Mouse (Mus musculus): ENCODE data around the gene Thsd4. TPM values are rescaled to one million over a fixed set of nuclear protein-coding genes. Genes with fewer than 3 reads are reported as not detected.

Thsd4 gene
- polyA plus RNA-seq, 1 experiment: 0.97 TPM

DNA sequence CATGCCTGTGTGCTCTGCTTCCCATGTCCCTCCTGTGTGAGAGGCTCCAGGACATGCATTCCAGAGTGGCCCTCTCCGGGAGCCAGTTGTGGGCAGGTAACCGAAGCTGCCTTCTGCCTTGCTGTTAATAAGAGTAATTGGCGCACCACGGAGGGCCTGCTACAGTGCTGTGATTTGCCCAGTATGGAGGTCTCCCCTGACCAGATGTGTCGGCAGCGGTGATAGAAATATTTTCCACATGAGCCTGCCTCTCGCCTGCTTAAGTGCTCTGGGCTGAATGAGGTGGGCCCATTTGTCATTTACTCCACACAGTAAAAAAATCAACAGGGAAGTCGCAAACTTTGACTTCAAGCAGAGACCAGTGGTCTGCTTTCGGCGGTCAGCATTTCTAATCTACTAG lies 382.4 kb downstream of the Thsd4 start:
- Histone ChIP-seq H3K4me3 (replicated peaks; ENCODE audit: control insufficient read depth, low read depth, low read length) (no peak overlapping the region), H3K4me1 (ENCODE audit: control insufficient read depth, insufficient read depth, low read length) (no peaks in the 10 kb centered on the region), H3K27ac (ENCODE audit: control insufficient read depth, insufficient read depth, low read depth, low read length, poor library complexity) (no peak overlapping the region)
- 83% methylated on average over 10 of the region's 10 CpGs for WGBS
- TF ChIP-seq POLR2A (IDR thresholded peaks at IDR 0.05; ENCODE audit: borderline replicate concordance, control insufficient read depth, low read depth, low read length) (no peak), CTCF (IDR thresholded peaks at IDR 0.05; ENCODE audit: control insufficient read depth, insufficient read depth, low read length) (no peak)

DNA sequence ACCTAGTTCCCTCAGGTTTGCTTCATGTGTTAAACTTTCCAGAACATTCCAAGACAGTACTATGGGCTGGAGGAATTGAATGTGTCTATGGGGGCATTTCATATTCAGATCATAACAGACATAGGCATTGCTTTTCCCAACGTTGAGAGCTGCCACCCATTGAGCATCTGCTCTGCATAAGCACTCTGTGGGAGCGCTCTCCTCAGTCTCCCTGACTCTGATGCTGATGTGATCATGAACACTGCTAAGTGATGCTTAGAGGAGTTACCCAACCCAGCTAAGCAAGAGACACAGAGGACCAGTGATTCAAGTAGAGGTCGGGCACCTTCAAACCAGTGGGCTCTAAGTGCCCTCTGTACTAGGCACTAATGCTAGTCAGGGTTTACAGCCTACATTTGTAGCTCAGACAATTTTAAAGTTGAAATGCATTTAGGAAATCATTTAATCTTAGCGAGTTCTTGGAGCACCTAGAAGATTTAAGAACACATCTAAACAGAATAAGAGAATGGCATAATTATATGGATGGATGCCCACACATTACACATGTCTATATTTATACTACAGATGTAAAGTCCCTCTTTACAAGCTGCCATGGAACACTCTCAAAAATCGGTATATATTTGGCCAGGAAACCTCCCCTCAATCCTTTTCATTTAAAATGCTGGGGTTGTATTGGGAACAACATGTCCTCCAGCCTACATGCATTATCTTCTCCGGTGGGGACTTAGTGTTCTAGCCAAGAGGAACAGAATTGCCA lies 392.4 kb downstream of the Thsd4 start:
- WGBS: 66% methylated on average over 6 of the region's 6 CpGs
- TF ChIP-seq POLR2A (IDR thresholded peaks at IDR 0.05; ENCODE audit: borderline replicate concordance, control insufficient read depth, low read depth, low read length) (no peak), CTCF (IDR thresholded peaks at IDR 0.05; ENCODE audit: control insufficient read depth, insufficient read depth, low read length) (no peak)
- no peak overlapping the region for H3K27ac ChIP-seq (ENCODE audit: control insufficient read depth, insufficient read depth, low read depth, low read length, poor library complexity)

DNA sequence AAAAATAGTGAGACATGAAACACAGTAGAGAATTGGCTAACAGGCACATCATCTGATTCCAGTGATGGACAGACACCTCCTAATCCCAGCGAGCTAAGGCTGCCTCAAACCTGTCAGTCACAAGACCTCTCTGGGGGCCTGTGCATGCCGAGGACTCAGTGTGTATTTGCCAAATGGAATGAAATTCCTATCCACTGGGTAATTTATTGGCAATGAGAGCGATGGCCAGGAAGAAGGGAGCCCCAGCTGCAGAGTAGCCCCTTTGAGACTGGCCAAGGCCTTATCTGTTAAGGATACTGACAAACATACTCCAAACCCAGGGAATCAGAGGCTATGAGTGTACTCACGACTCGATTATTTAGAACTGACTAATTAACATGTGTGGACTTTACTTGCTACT lies 394.9 kb downstream of the Thsd4 start:
- 84% methylated on average over 5 of the region's 5 CpGs for WGBS
- no peak overlapping the region for H3K4me3 ChIP-seq (replicated peaks; ENCODE audit: control insufficient read depth, low read depth, low read length)
- no peak overlapping the region for H3K27ac ChIP-seq (ENCODE audit: control insufficient read depth, insufficient read depth, low read depth, low read length, poor library complexity)
- TF ChIP-seq CTCF (IDR thresholded peaks at IDR 0.05; ENCODE audit: control insufficient read depth, insufficient read depth, low read length): no peak
- no peak for TF ChIP-seq POLR2A (IDR thresholded peaks at IDR 0.05; ENCODE audit: borderline replicate concordance, control insufficient read depth, low read depth, low read length)
- H3K4me1 ChIP-seq (ENCODE audit: control insufficient read depth, insufficient read depth, low read length): no peaks in the 10 kb centered on the region

More for the DNA sequence above, 392.4 kb downstream of the Thsd4 start:
- H3K4me1 ChIP-seq (ENCODE audit: control insufficient read depth, insufficient read depth, low read length): no peaks in the 10 kb centered on the region
- no peak overlapping the region for H3K4me3 ChIP-seq (replicated peaks; ENCODE audit: control insufficient read depth, low read depth, low read length)

- TF ChIP-seq POLR2A (IDR thresholded peaks at IDR 0.05; ENCODE audit: borderline replicate concordance, control insufficient read depth, low read depth, low read length) (no peak), CTCF (IDR thresholded peaks at IDR 0.05; ENCODE audit: control insufficient read depth, insufficient read depth, low read length) (no peak)
- Histone ChIP-seq H3K4me1 (ENCODE audit: control insufficient read depth, insufficient read depth, low read length) (no peaks in the 10 kb centered on the region; the same call in 1 of the 2 replicates), H3K27ac (ENCODE audit: control insufficient read depth, insufficient read depth, low read depth, low read length, poor library complexity) (no peak overlapping the region), H3K4me3 (replicated peaks; ENCODE audit: control insufficient read depth, low read depth, low read length) (no peak overlapping the region)
- 86% methylated on average over 9 of the region's 9 CpGs for WGBS
Observed at GRCm38 (mm10) chr9:60124102-60124501, 397.7 kb downstream of the Thsd4 start.

GRCm38 (mm10) chr9:60123066-60123465 lies 398.8 kb downstream of the Thsd4 start:
- no peak overlapping the region for H3K27ac ChIP-seq (ENCODE audit: control insufficient read depth, insufficient read depth, low read depth, low read length, poor library complexity)
- WGBS: 86% methylated on average over 1 of the region's 1 CpGs
- no peaks in the 10 kb centered on the region; the same call in 1 of the 2 replicates for H3K4me1 ChIP-seq (ENCODE audit: control insufficient read depth, insufficient read depth, low read length)
- TF ChIP-seq POLR2A (IDR thresholded peaks at IDR 0.05; ENCODE audit: borderline replicate concordance, control insufficient read depth, low read depth, low read length) (no peak), CTCF (IDR thresholded peaks at IDR 0.05; ENCODE audit: control insufficient read depth, insufficient read depth, low read length) (no peak)
- H3K4me3 ChIP-seq (replicated peaks; ENCODE audit: control insufficient read depth, low read depth, low read length): no peak overlapping the region

DNA sequence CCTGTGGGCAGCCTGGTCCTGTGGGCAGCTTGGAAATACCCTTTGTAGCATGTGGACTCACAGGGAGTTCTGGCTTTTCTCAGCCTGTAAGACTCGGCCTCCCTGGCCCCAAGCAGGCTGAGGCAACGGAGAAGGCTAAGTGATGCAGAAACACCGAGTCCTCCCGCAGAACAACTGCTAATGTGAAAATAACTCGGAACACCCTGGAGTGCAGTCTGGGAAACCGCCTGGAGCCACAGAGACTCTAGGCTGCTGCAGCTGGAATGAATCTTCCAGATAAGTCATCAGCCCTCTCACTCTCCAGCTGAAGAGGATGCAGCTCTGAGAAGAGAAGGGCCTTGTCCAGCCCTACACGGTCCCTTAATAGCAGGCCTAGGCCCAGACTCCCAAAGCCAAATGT lies 402.0 kb downstream of the Thsd4 start:
- Histone ChIP-seq H3K4me3 (replicated peaks; ENCODE audit: control insufficient read depth, low read depth, low read length) (no peak overlapping the region), H3K4me1 (ENCODE audit: control insufficient read depth, insufficient read depth, low read length) (no peaks in the 10 kb centered on the region; the same call in 1 of the 2 replicates), H3K27ac (ENCODE audit: control insufficient read depth, insufficient read depth, low read depth, low read length, poor library complexity) (no peak overlapping the region)
- WGBS: 83% methylated on average over 7 of the region's 7 CpGs
- no peak for TF ChIP-seq CTCF (IDR thresholded peaks at IDR 0.05; ENCODE audit: control insufficient read depth, insufficient read depth, low read length)

DNA sequence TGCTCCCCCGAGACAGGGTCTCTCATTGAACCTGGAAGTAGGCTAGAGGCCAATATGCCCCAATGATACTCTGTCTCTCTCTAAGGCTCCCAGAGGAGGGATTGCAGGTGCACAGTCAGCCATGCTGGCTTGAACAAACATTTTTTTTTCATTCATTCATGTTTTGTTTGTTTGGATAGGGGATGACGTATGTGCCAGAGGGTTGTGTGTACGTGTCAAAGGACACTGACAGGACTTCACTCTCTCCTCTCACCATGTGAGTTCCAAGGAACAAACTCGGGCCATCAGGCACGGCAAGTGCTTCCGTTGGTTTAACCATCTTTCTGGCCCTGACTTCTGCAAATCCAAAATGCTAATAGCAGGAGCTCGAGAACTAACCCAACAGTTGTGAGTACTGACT lies 404.0 kb downstream of the Thsd4 start:
- Histone ChIP-seq H3K4me1 (ENCODE audit: control insufficient read depth, insufficient read depth, low read length) (no peaks in the 10 kb centered on the region; the same call in 1 of the 2 replicates), H3K4me3 (replicated peaks; ENCODE audit: control insufficient read depth, low read depth, low read length) (no peak overlapping the region), H3K27ac (ENCODE audit: control insufficient read depth, insufficient read depth, low read depth, low read length, poor library complexity) (no peak overlapping the region)
- TF ChIP-seq CTCF (IDR thresholded peaks at IDR 0.05; ENCODE audit: control insufficient read depth, insufficient read depth, low read length) (no peak), POLR2A (IDR thresholded peaks at IDR 0.05; ENCODE audit: borderline replicate concordance, control insufficient read depth, low read depth, low read length) (no peak)
- WGBS: 77% methylated on average over 7 of the region's 7 CpGs

GRCm38 (mm10) chr9:60115711-60116247 lies 406.1 kb downstream of the Thsd4 start:
- Histone ChIP-seq H3K4me1 (ENCODE audit: control insufficient read depth, insufficient read depth, low read length) (no peaks in the 10 kb centered on the region; the same call in 1 of the 2 replicates), H3K4me3 (replicated peaks; ENCODE audit: control insufficient read depth, low read depth, low read length) (no peak overlapping the region), H3K27ac (ENCODE audit: control insufficient read depth, insufficient read depth, low read depth, low read length, poor library complexity) (no peak overlapping the region)
- WGBS: 73% methylated on average over 6 of the region's 6 CpGs
- no peak for TF ChIP-seq POLR2A (IDR thresholded peaks at IDR 0.05; ENCODE audit: borderline replicate concordance, control insufficient read depth, low read depth, low read length)
- TF ChIP-seq CTCF (IDR thresholded peaks at IDR 0.05; ENCODE audit: control insufficient read depth, insufficient read depth, low read length): no peak
